Mouse (Mus musculus) left cerebral cortex, adult 8-10 months (tissue): Measurements from ENCODE around the gene Ldlrad3. TPM values are rescaled to one million over a fixed set of nuclear protein-coding genes. Genes with fewer than 3 reads are reported as not detected.

ENCODE experiments used
- DNase-seq, 2 experiments: peaks; one replicate each; pipeline ENCODE4 v3.0.0; 2022; ENCODE audit warnings: low spot score in 2 of 2
- total RNA-seq, 4 experiments: library from RNA; stranded (reverse); gene quantifications; 2 replicates each; pipeline ENCODE4 v1.2.4; 2022

The Ldlrad3 gene
- total RNA-seq, 4 experiments from 2014 or later = 11.3 to 12.5 (median 12.0) TPM

DNA sequence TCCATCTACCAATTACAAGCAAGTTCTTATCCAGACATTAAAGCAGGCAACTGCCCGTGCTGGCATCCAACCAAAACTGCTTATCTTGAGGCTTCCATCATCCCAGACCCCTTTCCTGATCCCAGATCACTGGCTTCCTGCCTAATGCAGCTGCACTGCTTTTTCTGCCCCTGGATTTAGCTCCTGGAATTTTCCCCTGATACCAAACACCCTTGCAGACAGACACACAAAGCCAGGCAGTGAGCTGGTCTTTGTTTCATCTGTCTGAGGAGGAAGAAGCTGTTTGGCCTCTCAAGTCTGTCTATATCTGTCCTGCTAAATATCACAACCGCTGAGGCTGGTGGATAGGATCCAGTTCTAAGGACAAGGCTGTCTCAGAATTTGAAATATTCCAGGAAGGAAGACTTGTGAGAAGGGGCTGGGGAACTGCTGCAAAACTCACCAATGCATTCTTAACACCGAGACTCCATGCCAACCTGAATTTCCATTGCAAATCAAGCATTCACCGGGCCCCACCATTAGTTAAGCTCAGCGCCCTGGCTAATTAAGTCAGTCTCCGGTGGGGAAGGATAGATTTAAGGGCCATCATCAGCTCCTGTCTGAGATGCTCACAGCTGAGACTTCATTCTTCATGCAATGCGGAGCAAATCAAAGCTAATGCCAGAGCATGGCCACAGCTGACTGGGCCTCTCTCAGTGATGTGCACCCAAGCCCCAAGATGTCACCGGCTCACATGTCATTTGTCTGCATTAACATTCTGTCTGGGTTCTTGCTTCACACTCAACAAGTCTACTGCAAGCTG, 183.0 kb downstream of the Ldlrad3 start:
- no peak for DNase-seq

DNA sequence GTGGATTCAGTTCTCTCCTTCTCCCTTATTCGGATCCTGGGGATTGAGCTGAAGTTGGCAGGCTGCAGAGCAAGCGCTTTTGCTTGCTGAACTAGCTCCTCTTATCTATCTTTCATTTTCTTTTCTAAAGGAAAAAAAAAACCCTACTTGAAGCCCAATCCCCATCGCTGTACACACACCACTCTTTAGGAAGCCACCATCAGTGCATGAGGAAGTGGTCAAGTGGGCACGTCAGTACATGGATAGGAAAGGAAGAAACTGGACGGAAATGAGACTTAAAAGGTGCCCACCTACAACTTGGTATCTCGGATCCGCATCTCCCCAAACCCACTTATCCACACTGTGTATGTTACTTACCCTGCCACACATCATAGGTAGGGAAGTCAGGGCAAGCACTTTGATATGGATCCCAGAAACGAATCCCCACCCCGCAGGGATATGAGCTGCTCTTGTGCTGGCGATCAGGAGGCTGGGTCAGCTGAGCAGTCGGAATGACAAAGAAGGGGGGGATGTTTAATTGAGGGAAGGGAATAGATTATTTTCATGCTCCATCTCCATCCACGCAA, 183.7 kb downstream of the Ldlrad3 start:
- DNase-seq = no peak

DNA sequence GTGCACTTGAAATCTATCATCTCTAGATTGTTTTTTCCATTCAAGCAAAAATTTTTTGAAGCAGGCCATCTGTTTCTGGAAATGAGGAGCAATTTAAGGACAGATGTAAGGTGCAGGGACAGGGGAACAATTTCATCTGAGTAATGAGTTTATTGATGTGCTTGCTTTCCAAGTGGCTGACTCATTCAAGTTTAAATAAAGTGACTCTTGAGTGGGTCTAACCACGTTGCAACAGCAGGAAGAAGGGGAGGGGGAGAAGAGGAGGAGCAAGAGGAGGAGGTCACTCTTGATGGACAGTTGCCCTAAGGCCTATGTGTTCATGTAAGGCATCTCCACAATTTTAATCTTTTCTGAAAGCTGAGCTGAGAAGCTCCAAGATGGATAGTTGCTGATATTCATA, 184.5 kb downstream of the Ldlrad3 start:
- DNase-seq = no peak

DNA sequence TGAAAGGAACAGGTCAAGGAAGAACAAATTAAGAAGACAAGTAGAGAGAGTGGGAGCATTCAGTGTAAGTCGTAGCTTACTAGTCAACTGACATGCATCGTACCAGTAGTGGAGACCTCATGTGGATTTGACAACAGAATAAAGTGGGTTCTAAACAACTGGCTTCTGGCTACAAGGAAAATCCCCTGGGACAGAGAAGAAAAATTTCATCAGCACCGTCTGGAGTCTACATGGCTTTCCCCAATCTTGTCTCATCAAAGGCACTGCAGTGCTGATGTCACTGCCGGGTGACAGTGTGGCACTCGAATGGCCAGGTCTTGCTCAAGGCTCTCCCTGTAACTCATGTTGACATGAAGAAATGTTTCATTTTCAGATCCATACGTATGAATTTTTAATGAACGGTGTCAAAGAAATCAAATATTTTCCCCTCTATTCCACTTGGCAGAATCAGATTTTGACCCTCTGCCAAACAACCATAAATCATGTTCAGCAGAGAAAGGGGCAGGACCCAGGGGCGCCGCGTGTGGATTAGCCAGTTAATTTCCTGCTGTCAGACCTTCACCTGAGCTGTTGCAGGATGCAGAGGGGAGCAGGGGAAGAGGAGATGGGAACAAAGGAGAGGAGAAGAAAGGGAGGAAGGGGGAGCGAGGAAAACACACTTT, 187.1 kb downstream of the Ldlrad3 start:
- no peak for DNase-seq

DNA sequence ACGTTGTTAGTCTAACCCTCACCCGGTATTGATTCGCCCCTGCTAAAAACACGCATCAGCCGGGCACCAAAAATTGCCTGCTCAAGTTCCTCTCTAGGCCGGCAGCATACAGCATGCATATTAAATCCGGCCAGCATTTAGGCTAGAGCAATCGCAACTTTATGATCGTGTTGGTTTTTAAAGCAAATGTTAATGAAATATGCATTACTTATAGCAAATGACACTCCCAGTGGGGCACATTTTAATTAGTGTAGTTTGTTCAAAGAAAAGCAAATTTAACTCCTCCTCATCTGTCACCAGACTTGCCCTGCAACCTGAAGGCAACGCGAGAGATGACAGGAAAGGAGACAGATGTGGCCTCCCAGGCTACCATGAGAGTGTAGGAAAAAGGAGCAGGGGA, 189.2 kb downstream of the Ldlrad3 start:
- DNase-seq = no peak

DNA sequence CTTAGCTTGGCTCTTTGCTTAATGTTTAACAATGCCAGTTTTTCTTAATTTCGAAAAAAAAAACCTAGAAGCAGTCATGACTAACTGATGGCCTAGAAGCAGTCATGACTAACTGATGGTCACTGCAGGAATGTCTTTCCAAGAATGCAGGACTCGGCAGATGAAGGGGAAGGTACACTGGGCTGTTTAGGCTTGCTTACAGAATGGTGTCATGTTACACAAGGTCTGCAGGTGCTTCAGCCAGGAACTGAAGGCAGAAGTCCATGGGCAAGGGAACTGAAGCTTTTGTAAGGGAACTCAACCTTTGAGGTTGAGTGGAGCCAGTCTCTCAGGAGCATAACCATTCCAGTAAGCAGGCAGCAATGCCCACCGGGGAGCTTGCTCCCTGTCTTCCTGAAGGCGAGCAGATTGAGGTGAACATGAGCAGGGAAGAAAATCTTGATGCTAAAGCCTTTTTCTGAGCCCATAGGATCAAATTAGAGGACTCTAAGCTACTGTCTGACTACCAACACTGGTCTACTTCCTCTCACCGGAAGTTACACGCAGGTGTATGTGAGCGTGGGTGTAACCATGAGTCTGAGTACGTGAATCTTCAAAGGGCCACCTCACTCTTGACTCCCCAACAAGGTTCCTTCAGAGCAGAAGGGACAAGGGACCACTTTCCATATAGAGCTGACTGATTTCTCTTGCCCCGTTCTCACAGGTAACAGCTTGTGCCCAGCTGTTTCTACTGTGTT, 193.4 kb downstream of the Ldlrad3 start:
- DNase-seq = no peak

DNA sequence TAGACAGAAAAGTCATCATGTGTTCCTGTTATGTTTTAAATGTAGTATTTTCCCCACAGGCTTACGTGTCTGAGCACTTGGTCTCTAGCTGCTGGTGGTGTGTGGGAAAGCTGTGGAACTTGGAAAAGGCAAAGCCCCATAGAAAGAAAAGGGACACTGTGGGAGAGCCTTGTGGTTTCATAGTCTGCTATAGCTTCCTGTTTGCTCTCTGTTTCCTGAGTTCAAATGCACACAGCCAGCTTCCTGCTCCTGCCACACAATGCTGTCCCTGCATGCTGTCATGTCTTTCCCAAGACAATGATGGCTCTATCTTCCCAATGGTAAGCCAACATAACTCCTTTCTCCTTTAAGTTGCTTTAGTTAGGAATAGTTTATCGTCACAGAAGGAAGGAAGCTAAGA, 194.5 kb downstream of the Ldlrad3 start:
- DNase-seq = no peak

DNA sequence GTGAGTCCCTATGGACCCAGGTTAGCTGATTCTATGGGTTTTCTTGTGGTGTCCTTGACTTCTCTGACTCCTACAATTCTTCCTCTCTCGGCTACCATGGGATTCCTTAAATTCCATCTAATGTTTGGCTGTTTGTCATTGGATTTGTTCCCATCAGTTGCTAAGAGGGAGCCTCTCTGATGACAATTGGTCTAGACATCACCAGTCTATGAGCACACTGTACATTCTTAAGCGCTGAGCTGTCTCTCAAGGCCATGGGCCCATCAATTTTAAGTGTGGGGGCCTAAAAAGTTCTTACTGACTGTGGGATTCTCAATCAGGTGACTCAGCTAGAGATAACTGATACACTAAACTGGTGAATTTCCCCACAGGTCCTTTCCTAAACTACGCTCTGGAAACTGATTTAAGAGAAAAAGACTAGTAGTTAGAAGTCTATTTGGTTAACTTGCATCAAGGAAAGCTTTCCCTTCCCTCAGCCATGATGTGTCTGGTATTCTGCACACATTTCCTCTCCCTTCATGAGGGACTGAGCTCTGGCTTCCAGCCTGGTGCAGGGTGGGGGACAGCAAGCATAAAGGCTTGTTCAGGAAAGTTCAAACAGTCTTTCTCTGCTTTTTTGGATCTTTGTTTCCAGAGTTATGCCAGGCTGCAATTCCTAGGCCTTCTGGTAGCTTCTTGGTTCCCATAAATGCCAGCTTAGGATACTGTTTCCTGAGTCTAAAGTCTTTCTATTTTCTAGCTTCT, 199.7 kb downstream of the Ldlrad3 start:
- DNase-seq = no peak

DNA sequence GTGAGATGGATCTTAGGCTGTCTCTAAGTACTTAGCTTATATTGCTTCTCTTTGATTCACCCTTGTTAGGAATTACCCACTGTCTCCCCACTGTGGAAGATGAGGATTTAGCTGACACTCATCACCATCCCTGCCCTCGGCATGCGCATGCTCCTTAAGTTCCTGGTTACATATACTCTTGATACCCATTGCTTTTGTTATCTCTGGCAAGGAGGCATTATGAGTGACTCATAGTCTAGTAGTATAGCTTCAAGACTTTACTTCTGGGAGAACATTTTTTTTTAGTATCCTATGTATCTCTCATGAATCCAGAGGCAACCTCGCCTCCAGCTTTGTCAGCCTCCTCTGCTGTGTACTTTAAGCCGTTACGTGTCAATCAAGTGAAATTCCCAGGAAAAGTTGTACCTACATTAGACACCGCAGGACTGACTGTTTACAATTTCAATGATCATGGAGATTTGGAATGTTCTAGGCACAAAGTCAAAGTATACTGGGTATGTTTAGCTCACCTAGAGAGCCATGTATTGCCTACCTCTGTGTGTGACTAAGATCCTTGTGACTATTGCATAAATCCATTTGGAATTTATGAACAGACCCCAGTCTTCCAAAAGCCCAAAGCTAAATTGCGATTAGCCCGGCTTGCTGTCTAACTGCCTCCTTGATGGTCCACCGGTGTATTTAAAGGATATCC, 202.2 kb downstream of the Ldlrad3 start:
- no peak for DNase-seq

DNA sequence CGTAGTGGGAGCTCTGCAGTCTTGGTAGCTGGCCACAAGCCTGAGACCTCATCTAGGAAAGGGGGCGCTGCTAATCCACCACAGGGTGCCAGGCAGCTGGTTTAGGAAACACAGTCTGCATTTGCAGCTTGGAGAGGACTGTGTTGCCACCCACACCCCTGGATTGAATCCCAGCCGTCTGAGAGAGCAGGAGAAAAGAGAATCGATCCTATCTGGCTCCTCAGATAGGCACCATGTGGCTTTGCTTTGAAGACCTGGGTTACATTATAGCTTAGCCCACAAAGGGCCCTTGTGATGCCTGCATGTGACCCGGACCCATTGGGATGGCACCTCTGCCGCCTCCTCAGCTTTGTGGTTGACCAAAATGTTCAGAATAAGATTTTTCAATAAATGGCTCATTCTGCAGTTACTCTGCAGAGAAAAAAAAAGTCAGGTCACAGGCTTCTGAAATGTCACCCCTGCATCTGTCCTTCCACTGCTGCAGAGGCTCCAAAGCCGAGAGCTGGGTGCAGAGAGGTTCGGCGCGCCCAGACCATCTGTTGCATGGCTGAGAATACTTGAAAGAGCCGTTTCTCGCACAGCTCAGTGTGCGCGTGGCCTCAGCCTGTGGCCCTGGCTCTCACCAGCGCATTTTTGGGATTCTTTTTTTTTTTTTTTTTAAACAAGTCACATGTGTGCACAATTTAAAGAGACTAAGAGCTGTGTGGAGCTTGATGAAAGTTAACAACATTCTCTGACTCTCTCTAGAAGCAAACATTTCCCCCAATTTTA, 202.9 kb downstream of the Ldlrad3 start:
- peak; percentile 56 to 91 for DNase-seq

DNA sequence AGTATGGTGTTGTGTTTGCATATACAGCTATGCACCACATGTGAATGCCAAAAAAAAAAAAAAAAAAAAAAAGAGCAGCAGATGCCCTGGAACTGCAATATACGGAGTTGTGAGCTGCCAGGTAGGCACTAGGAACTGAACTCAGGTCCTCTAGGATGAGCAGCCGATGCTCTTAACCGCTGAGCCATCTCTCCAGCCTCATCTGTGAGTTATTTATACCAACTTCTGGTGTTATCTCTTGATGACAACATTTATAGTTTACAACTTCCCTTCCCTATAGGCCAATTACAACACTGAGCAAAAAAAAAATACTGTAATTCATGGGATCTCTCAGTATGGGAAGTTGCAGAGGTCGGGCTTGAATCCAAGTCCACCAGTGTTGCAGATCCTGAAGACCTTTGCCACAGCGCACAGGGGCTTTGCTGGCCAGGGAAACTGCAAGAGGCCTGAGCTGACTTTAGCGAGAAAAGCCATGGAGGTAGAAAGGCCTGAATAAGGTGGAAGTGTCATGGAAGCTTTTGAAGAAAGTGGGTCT, 204.2 kb downstream of the Ldlrad3 start:
- no peak for DNase-seq

DNA sequence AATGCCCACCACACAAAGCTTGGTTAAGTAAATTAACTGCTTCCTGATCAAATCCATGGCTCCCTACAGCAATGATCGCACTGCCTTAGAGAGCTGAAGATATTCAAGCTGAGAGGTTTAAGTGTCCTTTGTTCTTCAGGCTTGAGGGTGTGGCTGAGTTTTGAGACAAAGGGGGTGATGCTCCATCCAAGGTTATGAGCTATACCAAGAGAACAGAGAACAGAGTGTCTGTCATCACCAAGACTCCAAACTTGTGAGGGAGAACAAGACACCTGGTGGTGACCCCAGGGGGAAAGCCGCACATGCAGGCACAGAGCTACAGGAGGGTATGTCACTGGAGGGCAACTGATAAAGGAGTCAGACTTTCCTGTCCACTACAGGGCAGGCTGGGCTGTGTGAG, 205.0 kb downstream of the Ldlrad3 start:
- DNase-seq = no peak

DNA sequence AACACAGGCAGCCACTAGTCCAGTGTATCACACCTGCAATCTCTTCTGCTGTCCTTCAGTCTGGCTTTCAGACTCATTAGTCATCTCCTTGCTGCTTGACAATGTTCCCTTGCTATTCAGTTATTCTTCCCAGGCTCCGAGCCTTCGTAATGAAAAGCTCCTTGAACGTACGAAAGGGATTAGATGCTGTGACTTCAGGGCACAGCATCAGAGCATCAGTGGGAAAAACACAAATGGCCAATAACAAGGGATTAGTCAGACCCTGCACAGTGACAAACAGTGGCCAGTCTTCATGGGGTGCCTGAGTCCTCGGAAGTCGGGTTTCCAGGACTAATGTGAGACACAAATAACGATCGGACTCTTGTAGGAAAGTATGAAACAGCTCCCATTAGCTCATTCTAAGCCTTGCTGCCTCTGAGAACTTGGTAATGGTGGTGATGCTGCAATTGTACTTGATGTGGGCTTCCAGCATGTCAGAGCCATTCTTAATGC, 205.7 kb downstream of the Ldlrad3 start:
- DNase-seq = no peak

DNA sequence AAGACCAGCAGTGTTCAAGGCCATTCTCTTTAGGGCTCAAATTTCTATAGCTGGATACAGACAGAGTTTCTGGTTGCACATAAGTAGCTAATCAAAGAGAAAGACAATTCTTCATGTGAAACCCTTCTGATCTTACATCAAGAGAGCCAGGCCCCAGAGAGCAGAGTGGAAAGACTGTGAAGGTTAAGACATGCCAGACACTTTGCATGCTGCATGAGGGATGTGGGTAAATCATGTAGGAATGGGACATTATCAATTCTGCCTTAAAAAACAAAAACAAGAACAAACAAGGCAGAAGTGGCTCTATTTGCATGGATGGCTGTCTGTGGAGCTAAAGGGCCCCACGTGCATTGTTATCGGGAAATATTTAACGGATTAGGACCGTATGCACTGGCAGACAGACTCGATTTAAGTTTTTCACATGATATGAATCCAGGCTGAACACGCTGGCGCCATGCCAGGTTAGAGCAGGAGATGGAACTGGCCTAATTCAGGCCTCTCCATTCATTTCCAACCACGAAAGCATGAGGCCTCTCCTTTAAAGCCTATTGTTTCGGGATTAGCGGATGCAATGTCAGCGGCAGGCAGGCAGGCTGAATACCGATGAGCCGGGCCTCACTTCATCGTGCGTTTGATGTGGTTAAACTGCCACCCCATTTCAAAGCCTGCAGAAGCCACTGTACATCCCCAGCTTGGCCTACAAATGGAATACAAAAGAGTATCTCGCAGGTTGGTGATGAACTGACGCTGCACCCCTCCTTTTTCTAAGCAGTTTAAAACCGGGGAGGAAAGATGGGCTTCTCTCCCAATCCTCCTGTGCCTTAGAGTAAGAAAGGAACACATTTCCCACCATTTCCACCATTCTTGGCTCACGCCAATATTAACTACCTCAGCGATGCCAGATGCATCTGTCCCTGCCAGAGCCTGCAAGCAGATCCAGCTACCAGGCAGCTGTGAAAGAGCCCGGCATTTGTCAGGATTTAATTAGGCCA, 207.4 kb downstream of the Ldlrad3 start:
- no peak for DNase-seq

DNA sequence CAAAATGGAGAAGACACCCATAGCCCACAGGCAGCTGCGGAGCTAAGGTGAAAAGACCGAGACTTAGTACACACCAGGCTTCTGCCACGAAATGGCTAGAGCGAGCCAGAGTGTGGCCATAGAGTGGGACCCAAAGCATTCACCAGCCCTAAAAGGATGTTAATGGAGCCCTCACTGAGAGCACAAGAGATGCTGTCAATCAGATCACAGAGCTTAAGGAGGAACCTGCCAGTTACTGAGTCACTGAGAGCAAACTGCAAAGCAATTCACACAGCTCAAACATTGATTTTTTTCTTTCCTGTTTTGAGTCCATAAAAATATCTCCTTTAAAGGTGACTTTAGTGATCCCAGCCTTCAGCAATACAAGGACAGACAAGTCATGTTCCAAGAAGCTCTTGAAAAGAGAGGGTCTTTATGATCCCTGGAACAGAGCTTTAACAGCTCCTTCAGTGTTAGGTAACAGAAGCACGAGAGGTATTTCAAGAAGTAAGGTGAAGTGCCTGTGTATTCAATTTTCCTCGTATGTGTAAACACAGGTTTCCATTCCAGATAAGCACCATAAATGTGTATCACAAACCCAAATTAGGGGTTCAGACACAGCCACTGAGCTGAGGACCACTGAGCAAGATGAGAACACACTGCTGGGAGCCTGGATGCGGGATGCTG, 209.7 kb downstream of the Ldlrad3 start:
- DNase-seq = no peak

DNA sequence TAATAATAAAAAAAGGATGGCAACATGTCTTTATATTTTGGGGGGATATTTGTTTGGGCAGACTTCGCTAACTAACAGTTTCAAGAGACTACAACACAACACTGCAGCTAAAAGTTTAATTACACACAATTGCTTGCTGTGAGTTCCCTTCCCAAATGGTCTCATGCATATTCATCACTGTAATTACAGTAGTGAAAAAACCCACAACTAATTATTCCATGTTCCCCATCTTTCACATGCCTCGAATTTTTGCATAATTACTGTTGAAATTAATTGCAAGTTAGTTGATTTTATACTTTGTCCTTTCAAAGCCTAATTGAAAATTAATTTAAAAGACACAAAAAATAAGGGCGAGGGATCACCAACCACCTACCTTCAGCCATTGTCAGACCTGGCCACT, 212.4 kb downstream of the Ldlrad3 start:
- no peak for DNase-seq

DNA sequence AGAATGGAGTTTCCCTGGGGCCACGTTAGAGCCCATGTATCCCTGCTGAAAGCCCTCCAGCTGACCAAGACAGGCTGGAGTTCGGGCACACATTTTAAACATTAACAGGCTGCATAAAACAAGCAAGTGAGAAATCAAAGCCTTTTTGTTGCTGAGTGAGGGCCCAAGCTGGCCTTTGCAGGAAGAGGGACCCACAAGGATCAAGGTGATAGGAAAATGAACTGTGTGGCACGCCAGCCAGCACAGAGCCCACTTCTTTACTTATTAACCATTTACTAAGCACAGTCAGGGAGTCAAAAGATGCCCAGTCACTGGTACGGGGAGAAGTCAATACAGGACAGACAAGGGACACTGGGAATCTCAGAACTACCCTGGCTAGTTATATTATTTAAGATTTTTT, 218.6 kb downstream of the Ldlrad3 start:
- DNase-seq = no peak

DNA sequence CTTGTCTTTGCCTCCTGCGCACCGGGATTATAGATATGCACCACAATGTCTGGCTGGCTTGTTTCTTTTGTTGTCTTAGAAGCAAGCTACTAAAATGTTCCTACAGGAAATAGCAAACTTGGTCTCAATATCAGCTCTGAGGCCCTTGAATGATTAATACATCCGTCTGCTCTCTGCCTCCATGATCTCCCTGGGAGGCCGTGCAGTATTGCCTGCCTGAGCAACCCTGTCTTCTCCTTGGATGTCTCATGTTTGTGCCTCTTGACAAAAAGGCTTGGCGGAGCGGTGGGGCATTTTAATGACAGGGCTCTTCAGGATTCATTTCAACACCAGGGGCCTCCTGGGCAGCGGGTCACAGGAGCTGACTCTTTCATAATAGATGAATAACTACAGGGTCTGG, 219.0 kb downstream of the Ldlrad3 start:
- DNase-seq = no peak
